Mouse (Mus musculus) megakaryocyte-erythroid progenitor cell, adult 5-6 weeks (primary cell): ENCODE measurements around the gene Gm17359. TPM values are rescaled to one million over a fixed set of nuclear protein-coding genes. Genes with fewer than 3 reads are reported as not detected.

ENCODE experiments used
- ATAC-seq: replicated peaks from 2 replicates; pipeline ENCODE4 v1.8.0; 2016; ENCODE audit warnings: mild to moderate bottlenecking, inconsistent platforms; ENCODE audit not compliant: severe bottlenecking, poor library complexity, low FRiP score, low TSS enrichment
- total RNA-seq, 2 experiments: library from RNA; stranded (forward) in 1 of 2; stranded (reverse) in 1 of 2; fragments of 200-1000, 215-1000 nt in 1 of 2; fragments of >200 nt in 1 of 2; fragmentation: Nextera tagmentation in 1 of 2; gene quantifications; 2 replicates each; pipeline ENCODE4 v1.2.3; 2014 to 2017

Gm17359 gene
- total RNA-seq, 2 experiments from 2014 or later = not detected

- no peak for ATAC-seq
These were observed 4.3 kb downstream of the Gm17359 start for GRCm38 (mm10) chr3:79340737-79341136.

DNA sequence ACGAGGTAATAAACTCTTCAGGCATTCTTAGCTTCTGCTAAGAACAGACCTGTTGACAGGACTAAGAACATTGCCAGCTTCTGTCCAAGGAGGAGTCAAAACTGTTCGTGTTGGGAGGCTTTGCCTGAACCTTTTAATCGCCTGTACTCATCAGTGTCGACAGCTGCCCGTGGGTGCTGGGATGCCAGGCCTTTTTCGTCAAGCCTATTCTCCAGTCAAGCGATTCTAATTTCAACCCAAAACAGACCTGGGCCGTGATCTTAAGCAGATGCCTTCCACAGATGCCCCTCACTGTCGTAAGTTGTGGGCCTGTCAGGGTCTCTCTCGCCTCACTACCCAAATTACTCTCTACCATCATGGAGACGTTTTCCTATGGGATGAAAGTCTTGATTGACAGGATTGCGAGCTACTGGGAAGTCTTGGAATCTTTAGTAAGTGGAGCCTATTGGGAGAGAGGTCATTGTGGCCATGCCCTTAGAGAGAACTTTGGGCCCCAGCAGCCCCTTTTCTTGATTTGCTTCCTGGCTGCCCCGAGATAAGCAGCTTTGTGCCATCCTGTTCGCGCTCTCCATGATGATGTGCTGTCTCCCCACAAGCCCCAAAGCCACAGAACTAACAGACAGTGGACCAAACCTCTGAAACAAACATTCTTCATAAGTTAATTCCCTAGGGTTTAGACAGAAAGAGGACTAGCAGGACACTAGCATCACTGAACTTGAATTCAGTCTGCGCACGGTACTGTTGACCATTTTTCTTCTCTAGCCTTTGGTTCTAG is 6.7 kb downstream of the Gm17359 start:
- ATAC-seq = no peak

DNA sequence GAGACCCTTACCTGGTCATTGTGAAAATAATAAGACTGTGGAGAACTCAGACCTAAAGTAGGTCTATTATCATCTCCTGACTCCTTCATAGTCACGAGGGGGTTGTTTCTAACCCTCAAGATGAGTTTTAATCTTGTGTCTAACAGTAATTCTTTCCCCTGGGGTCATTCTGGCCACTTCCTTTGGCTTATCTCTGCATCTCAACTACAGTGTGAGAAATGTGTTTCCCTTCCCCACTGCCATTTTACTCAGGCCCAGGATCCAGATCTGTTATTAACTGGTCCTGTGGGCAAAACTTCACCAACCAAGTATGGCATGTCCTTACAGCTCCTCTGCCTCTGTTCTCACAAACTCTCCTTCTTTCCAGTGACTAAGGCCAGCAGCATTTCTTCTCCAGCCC is 12.8 kb downstream of the Gm17359 start:
- ATAC-seq = no peak

GRCm38 (mm10) chr3:79358721-79359120 is 22.3 kb downstream of the Gm17359 start:
- no peak for ATAC-seq

DNA sequence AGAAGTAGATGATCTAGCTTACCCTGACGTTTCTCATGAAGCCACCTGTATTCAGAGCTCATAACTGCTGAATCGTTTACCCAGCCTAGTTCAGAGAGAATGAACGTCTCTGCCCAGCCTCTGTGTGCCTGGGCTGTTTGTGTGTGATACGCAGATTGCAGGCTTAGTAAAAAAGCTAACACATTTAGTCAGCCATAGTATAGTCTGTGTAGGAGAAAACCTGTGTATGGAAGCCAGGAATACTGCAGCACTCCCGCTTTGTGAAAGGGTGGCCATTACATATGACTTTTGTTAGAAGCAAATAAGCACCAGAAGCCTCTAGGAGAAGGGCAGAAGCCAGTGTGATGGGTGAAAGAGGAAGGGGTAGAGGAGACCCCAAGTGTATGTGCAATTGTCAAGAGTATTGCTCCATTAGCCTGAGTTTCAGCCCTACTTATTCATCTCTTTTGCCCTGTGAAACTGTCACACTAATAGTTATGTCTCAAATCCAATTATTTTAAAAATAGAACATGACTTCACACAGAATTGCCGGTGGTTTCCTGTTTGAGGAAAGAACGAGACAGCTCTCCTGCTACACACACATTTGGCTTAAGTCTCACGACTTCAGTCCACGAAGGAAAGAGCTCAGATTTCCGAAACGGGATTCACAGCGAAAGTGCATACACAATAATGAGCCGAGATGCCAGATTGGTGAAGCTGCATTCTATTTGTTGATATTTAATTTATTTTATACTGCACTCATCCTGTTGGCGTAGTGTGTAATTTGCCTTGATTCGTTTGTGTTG is 24.0 kb downstream of the Gm17359 start:
- ATAC-seq = no peak

GRCm38 (mm10) chr3:79366098-79366497 is 29.6 kb downstream of the Gm17359 start:
- no peak for ATAC-seq

GRCm38 (mm10) chr3:79368306-79368705 is 31.8 kb downstream of the Gm17359 start:
- ATAC-seq = no peak

DNA sequence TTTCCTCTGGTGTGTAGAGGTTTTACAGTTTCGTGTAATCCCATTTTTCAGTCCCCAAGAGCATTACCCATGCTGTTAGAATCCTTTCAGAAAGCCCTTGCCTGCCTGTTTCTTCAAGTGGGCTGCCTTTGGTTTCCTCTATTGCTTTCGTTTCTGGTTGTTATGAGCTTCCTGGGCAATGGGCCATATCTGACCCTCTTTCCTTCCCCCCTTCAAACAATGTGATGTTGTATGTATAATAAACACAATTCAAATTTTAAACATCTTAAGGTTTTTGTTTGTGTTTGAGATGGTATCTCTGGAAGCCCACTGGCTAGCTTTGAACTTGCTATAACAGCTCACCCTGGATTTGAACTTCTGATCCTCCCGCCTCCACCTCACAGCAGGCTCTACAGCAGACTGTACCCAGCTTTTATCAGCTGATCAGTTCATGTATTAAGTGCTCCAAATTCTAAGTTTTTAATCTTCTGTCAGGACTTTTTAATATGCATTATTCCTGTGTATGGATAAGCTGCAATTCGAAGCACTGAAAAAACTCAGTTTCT is 34.0 kb downstream of the Gm17359 start:
- ATAC-seq = no peak

DNA sequence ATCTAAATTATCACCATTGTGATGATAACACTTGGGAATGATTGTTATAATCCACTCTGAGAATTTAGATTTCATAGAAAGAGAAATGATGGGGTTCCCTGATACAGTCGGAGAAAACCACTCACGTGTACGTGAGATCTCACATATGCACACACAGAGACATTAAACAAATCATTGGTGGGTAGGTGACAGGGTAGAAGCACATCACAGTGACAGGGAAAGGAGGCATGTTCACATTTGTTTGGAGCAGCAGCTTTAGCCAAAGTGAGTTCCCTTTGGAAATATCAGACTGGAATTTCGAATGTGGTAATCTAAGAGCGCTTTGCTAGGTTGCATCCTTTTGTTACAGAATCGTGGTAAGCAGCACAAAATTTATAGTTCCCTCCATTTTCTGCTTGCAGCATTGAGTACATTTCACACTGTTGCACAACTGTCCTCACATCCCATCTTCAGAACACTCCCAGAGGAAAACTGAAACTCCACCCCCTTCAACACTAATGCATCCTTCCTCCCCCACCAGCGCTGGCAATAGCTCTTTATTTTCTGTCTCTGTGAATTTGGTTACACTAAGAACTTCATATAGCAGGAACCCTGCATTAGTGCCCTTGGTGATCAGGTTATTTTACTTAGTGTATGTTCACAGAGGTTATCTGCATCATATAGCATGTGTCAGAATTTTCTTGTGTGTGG is 35.2 kb downstream of the Gm17359 start:
- ATAC-seq = no peak

- no peak for ATAC-seq
These were observed 37.5 kb downstream of the Gm17359 start for GRCm38 (mm10) chr3:79373930-79374329.

DNA sequence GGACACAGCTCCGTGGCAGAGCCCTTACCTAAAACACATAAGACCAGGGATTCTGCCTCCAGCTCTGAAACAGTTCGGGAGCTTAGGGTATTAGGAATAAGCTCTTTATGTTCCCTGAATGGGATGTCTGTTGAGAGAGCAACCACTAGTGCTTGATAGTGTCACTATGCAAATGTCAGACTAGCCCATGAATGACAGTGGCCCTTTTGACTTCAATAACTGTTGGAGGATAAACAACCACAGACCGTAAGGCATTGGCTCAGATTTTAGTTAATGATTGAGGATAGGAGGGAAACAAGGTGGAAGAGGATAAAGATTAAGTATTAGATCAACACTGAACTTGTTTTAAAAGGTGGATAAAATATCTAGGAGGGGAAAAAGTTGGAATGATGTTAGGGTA is 41.6 kb downstream of the Gm17359 start:
- no peak for ATAC-seq

DNA sequence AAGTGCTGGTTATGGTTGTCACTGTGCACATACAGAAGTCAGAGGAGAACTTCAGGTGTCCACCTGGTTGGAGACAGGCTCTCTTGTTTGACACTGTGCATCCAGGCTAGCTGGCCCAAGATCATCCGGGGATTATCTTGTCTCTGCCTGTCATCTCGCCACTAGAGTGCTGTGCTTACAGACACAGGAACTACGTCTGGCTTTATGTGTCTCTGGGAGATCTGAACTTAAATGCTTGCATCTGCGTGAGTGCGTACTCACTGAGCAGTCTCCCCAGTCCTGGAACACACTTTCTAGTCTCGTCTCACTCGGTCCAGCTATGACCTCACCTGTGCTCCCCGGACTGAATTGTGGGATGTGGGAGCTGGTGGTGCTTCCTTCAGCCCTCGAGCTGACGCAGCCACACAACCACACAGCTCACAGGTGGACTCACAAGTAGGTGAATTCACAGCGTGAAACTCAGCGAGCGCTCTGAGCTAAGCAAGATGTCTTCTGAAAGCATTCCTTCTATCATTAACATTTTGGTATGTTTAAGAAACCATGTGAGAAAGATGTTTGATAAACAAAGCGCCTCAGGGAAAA is 42.9 kb downstream of the Gm17359 start:
- no peak for ATAC-seq

- ATAC-seq = no peak
These were observed 43.6 kb downstream of the Gm17359 start for GRCm38 (mm10) chr3:79379873-79380595.

DNA sequence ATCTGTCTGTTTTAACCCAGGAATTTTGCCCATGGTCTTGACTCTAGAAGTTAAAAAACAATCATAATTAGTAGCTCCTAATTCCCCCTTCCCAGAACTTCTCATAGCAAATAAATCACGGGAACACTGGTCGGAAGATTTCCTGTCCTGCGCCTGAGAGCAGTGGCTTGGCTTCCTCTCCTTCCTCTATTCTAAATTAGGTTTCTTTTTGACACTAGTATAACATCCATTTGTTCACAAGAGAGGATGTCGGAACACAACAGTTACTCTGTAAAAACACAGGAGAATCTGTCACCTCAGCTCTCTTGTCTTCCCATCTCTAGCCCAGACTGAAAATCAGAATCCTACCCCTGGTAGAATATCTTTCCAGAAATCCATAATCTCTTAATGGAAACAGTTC is 44.9 kb downstream of the Gm17359 start:
- ATAC-seq = no peak

DNA sequence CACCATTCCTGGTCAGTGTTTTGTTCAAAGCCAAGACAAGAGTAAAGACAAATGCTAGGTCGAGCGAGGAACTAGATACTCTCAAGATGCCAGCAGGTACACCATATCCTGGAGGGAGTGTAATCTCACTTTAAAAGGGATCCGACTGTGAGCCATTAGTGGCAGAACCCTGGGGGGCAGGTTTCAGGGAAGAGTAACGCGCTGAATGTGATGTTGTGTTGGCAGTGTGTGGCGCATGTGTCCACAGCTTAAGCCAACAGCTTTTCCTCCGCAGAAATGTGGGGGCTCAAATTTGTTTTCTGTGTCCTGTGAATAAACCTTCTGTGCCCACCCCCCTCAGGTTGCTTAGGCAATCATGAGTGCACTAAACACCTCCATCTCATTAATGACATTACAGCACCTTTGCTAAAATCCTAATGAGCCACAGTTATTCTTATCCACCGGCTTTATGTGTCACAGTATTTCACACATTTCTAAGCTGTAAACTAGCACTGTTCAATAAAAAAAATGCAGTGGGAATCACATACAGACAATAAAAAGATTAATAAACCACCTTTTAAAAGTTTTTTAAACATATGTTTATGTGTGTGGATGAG is 49.1 kb downstream of the Gm17359 start:
- ATAC-seq = no peak

- ATAC-seq = no peak
These were observed 52.6 kb downstream of the Gm17359 start for GRCm38 (mm10) chr3:79389081-79389480.

DNA sequence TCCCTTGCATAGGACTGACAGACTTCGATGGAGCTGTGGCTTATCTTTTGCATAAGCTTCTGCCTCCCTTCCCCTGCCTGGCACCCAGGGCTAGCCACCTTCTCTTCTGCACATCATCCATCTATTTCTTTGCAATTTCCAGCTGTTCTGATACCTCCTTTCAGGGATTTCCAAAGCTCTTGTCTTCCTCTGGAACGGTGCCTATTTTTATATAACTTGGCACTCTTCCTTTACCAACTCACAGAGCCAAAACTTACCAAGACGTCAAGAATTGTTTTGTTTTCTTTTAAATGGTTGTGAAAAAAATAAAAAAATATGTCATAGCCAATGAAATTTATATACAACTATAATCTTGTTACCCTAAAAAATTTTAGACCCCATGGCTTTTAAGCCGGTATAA is 64.1 kb downstream of the Gm17359 start:
- no peak for ATAC-seq

- no peak for ATAC-seq
These were observed 65.6 kb downstream of the Gm17359 start for GRCm38 (mm10) chr3:79402056-79402455.

GRCm38 (mm10) chr3:79408546-79408945 is 72.1 kb downstream of the Gm17359 start:
- no peak for ATAC-seq
